Mouse (Mus musculus) neural tube, embryonic 11.5 days (tissue): ENCODE measurements around the gene Commd3. TPM values are rescaled to one million over a fixed set of nuclear protein-coding genes. Genes with fewer than 3 reads are reported as not detected.

ENCODE experiments used
- ATAC-seq: fragments of 200-750 bp; cut with Nextera tagmentation; 2 replicates; pipeline ENCODE4 v1.8.0; 2017; ENCODE audit warnings: moderate number of reproducible peaks, mild to moderate bottlenecking, moderate TSS enrichment, moderate library complexity; ENCODE audit not compliant: insufficient read depth, low FRiP score, low TSS enrichment
- DNase-seq: peaks from one replicate; pipeline ENCODE4 v3.0.0-alpha.2; 2015; ENCODE audit warnings: low spot score
- H3K27ac ChIP-seq: fragments of 300-500 bp; sonication (generic); 2 replicates; pipeline ENCODE4 v1.5.1; 2014; ENCODE audit warnings: low read depth, mild to moderate bottlenecking, low read length
- H3K27me3 ChIP-seq: fragments of 300-500 bp; sonication (generic); 2 replicates; pipeline ENCODE4 v1.6.1; 2014; ENCODE audit warnings: mild to moderate bottlenecking, low read length, mixed read lengths; ENCODE audit not compliant: control insufficient read depth, insufficient read depth
- H3K36me3 ChIP-seq: fragments of 300-500 bp; sonication (generic); 2 replicates; pipeline ENCODE4 v1.6.1; 2014; ENCODE audit warnings: mild to moderate bottlenecking, low read length, moderate library complexity, mixed read lengths; ENCODE audit not compliant: control insufficient read depth, insufficient read depth
- H3K4me1 ChIP-seq: fragments of 300-500 bp; sonication (generic); 2 replicates; pipeline ENCODE4 v1.6.1; 2014; ENCODE audit warnings: low read length, mixed read lengths; ENCODE audit not compliant: control insufficient read depth, insufficient read depth
- H3K4me2 ChIP-seq: fragments of 300-500 bp; sonication (generic); 2 replicates; pipeline ENCODE4 v1.6.1; 2014; ENCODE audit warnings: low read depth, mild to moderate bottlenecking, moderate library complexity
- H3K4me3 ChIP-seq: fragments of 300-500 bp; sonication (generic); 2 replicates; pipeline ENCODE4 v1.5.1; 2014; ENCODE audit warnings: low read depth, low read length
- H3K9ac ChIP-seq: fragments of 300-500 bp; sonication (generic); 2 replicates; pipeline ENCODE4 v1.6.1; 2014; ENCODE audit warnings: mild to moderate bottlenecking, low read length
- H3K9me3 ChIP-seq: fragments of 300-500 bp; sonication (generic); 2 replicates; pipeline ENCODE4 v1.6.1; 2016; ENCODE audit warnings: low read length; ENCODE audit not compliant: control insufficient read depth
- WGBS: fragments of 180-500 bp; shearing (Covaris S2); extraction: QIAGEN DNeasy Blood & Tissue Kit; methylation state at CpG from one replicate; pipeline ENCODE4 v1.1.7; 2014; 5-methylcytosine and 5-hydroxymethylcytosine counted together
- polyA plus RNA-seq: library from polyadenylated mRNA; unstranded; fragments of >200 nt; fragmentation: Nextera tagmentation; extraction: Ambion mirVana; gene quantifications from 2 replicates; pipeline ENCODE4 v1.2.1, GENCODE M21; 2014

Gene Commd3
- 145 and 171 TPM in 2 replicates for polyA plus RNA-seq

- WGBS = under 1% methylated on average over 65 of the region's 91 CpGs
- H3K9ac ChIP-seq = peak within 1 kb of the TSS; percentile 99
- H3K4me1 ChIP-seq = peaks cover 4% of the 10 kb centered on the region; the same call in 1 of the 2 replicates
- peak within 1 kb of the TSS; percentile 81 for H3K4me3 ChIP-seq
- H3K27ac ChIP-seq = peak within 1 kb of the TSS; percentile 99
- peaks cover 4% of the 10 kb centered on the region for H3K27me3 ChIP-seq
- peak within 1 kb of the TSS; percentile 83 for H3K4me2 ChIP-seq
- ATAC-seq (peak; percentile 77), DNase-seq (peak; percentile 93)
- no peaks in the 10 kb centered on the region for H3K36me3 ChIP-seq
- no peaks in the 10 kb centered on the region for H3K9me3 ChIP-seq
Observed at GRCm38 (mm10) chr2:18672133-18672765, at the start of gene Commd3. Gene Commd3, plus strand, starts transcription at chr2:18672384.

- no peak overlapping the region for H3K9ac ChIP-seq
- DNase-seq (no peak), ATAC-seq (no peak)
- no peak overlapping the region for H3K4me3 ChIP-seq
- no peaks in the 10 kb centered on the region for H3K9me3 ChIP-seq
- no peaks in the 10 kb centered on the region for H3K36me3 ChIP-seq
- H3K27me3 ChIP-seq = no peaks in the 10 kb centered on the region
- no peaks in the 10 kb centered on the region for H3K4me1 ChIP-seq
- 70% methylated on average over 10 of the region's 10 CpGs for WGBS
- no peak overlapping the region for H3K27ac ChIP-seq
- no peak overlapping the region for H3K4me2 ChIP-seq
Observed at GRCm38 (mm10) chr2:18623219-18623618, 49.0 kb upstream of the Commd3 start.

GRCm38 (mm10) chr2:18630547-18630946 is 41.6 kb upstream of the Commd3 start:
- H3K27me3 ChIP-seq = no peaks in the 10 kb centered on the region
- ATAC-seq (no peak), DNase-seq (no peak)
- H3K27ac ChIP-seq = no peak overlapping the region
- no peaks in the 10 kb centered on the region for H3K4me1 ChIP-seq
- no peaks in the 10 kb centered on the region for H3K36me3 ChIP-seq
- 83% methylated on average over 5 of the region's 5 CpGs for WGBS
- H3K9me3 ChIP-seq = no peaks in the 10 kb centered on the region
- no peak overlapping the region for H3K4me3 ChIP-seq
- no peak overlapping the region for H3K4me2 ChIP-seq
- no peak overlapping the region for H3K9ac ChIP-seq

GRCm38 (mm10) chr2:18635052-18635451 is 37.1 kb upstream of the Commd3 start:
- no peak overlapping the region for H3K9ac ChIP-seq
- no peaks in the 10 kb centered on the region for H3K4me1 ChIP-seq
- no peaks in the 10 kb centered on the region for H3K27me3 ChIP-seq
- H3K27ac ChIP-seq = no peak overlapping the region
- no peaks in the 10 kb centered on the region for H3K36me3 ChIP-seq
- WGBS = 93% methylated on average over 8 of the region's 8 CpGs
- H3K4me3 ChIP-seq = no peak overlapping the region
- H3K9me3 ChIP-seq = no peaks in the 10 kb centered on the region
- ATAC-seq (no peak), DNase-seq (no peak)
- no peak overlapping the region for H3K4me2 ChIP-seq

GRCm38 (mm10) chr2:18648563-18648962 is 23.6 kb upstream of the Commd3 start:
- Histone ChIP-seq H3K4me3 (no peak overlapping the region), H3K4me1 (no peaks in the 10 kb centered on the region), H3K27me3 (no peaks in the 10 kb centered on the region), H3K27ac (no peak overlapping the region), H3K9ac (no peak overlapping the region), H3K9me3 (no peaks in the 10 kb centered on the region), H3K36me3 (no peaks in the 10 kb centered on the region), H3K4me2 (no peak overlapping the region)
- no peak for DNase-seq
- WGBS = 85% methylated on average over 3 of the region's 4 CpGs
- ATAC-seq = no peak

- 70% methylated on average over 5 of the region's 5 CpGs for WGBS
- Histone ChIP-seq H3K4me1 (no peaks in the 10 kb centered on the region), H3K9ac (no peak overlapping the region), H3K27ac (no peak overlapping the region), H3K4me2 (no peak overlapping the region), H3K4me3 (no peak overlapping the region), H3K36me3 (no peaks in the 10 kb centered on the region), H3K27me3 (no peaks in the 10 kb centered on the region), H3K9me3 (no peaks in the 10 kb centered on the region)
- no peak for ATAC-seq
- DNase-seq = no peak
Observed at GRCm38 (mm10) chr2:18654821-18655220, 17.4 kb upstream of the Commd3 start.

GRCm38 (mm10) chr2:18664003-18664402 is 8.2 kb upstream of the Commd3 start:
- Histone ChIP-seq H3K4me1 (no peaks in the 10 kb centered on the region), H3K4me3 (no peak overlapping the region), H3K4me2 (no peak overlapping the region), H3K9me3 (no peaks in the 10 kb centered on the region), H3K27ac (no peak overlapping the region), H3K27me3 (no peaks in the 10 kb centered on the region), H3K9ac (no peak overlapping the region), H3K36me3 (no peaks in the 10 kb centered on the region)
- ATAC-seq = no peak
- DNase-seq = no peak
- 92% methylated on average over 3 of the region's 3 CpGs for WGBS

GRCm38 (mm10) chr2:18671041-18671440 is 1.1 kb upstream of the Commd3 start:
- no peak overlapping the region for H3K4me2 ChIP-seq

GRCm38 (mm10) chr2:18672766-18673164 is 581 bp downstream of the Commd3 start:
- no peak for DNase-seq
- Histone ChIP-seq H3K9ac (peak overlapping the region; percentile 99), H3K4me3 (peak overlapping the region; percentile 81), H3K4me2 (peak overlapping the region; percentile 83), H3K9me3 (no peaks in the 10 kb centered on the region), H3K4me1 (peaks cover 4% of the 10 kb centered on the region; the same call in 1 of the 2 replicates), H3K27me3 (peaks cover 4% of the 10 kb centered on the region), H3K27ac (peak overlapping the region; percentile 99), H3K36me3 (no peaks in the 10 kb centered on the region)
- ATAC-seq = no peak
- WGBS = under 1% methylated on average over 11 of the region's 11 CpGs

More at GRCm38 (mm10) chr2:18671041-18671440, 1.1 kb upstream of the Commd3 start:
- Histone ChIP-seq H3K36me3 (no peaks in the 10 kb centered on the region), H3K27ac (no peak overlapping the region), H3K4me1 (peaks cover 4% of the 10 kb centered on the region; the same call in 1 of the 2 replicates), H3K27me3 (peaks cover 4% of the 10 kb centered on the region), H3K9ac (no peak overlapping the region), H3K9me3 (no peaks in the 10 kb centered on the region), H3K4me3 (no peak overlapping the region)
- no peak for ATAC-seq
- no peak for DNase-seq
- WGBS = 5% methylated on average over 6 of the region's 6 CpGs
